Mouse (Mus musculus) lung, postnatal 0 days (tissue): ENCODE data around the gene Gmpr2.

ENCODE experiments used
- CTCF ChIP-seq: IDR thresholded peaks from 2 replicates; pipeline ENCODE4 v1.5.1; 2016; ENCODE audit warnings: antibody characterized with exemption, mild to moderate bottlenecking
- EP300 ChIP-seq: IDR thresholded peaks from 2 replicates; pipeline ENCODE4 v1.6.1; 2016; ENCODE audit warnings: antibody characterized with exemption, mild to moderate bottlenecking, control low read depth

- no peak for TF ChIP-seq CTCF
- no peak for TF ChIP-seq EP300
Observed at GRCm38 (mm10) chr14:55642679-55643059, 29.1 kb upstream of the Gmpr2 start.
